Mouse (Mus musculus): ENCODE measurements around the gene Cryba2. TPM values are rescaled to one million over a fixed set of nuclear protein-coding genes. Genes with fewer than 3 reads are reported as not detected.

Gene Cryba2
- total RNA-seq, 2 experiments from 2014 or later, result 2.0 to 3.3 TPM

- no peak for DNase-seq (ENCODE audit: low spot score in 2 of 2)
These were observed 42.7 kb downstream of the Cryba2 start for GRCm38 (mm10) chr1:74850251-74850650.

GRCm38 (mm10) chr1:74848946-74849345 is 44.0 kb downstream of the Cryba2 start:
- DNase-seq (ENCODE audit: low spot score in 2 of 2), result no peak

GRCm38 (mm10) chr1:74846341-74846740 is 46.6 kb downstream of the Cryba2 start:
- DNase-seq (ENCODE audit: low spot score in 2 of 2), result no peak

- DNase-seq (ENCODE audit: low spot score in 2 of 2), result no peak
These were observed 49.9 kb downstream of the Cryba2 start for GRCm38 (mm10) chr1:74843090-74843489.

Small RNAs within 50 kb of the gene (microRNA-seq; reads per million reads assigned to microRNA genes)
- 47,453 reads per million, percentile 99 among the genes with 10 or more reads in this experiment for gene Mir375

Other genes with a start within 250 kb of the Cryba2 start
- gene Ttll4, start 231.4 kb downstream of the Cryba2 start, total RNA-seq (2021), result 10 to 100 TPM; 27.8 to 30.2 TPM
- 1 to 10 TPM; 6.2 to 8.0 TPM for gene Cyp27a1, start 179.6 kb downstream of the Cryba2 start, total RNA-seq (2021)
- gene Prkag3, start 143.9 kb downstream of the Cryba2 start, total RNA-seq (2021), result under 1 TPM; 0.42 to 0.45 TPM
- 1 to 10 TPM; 3.1 to 3.5 TPM for gene Wnt6, start 121.3 kb downstream of the Cryba2 start, total RNA-seq (2021)
- under 1 TPM; 0.23 to 0.50 TPM for gene Wnt10a, start 101.6 kb downstream of the Cryba2 start, total RNA-seq (2021)
- gene Cdk5r2, start 38.2 kb downstream of the Cryba2 start, total RNA-seq (2021), result 10 to 100 TPM in 1 of 2 experiments, 1 to 10 TPM in 1; 6.6 to 10.1 TPM
- gene Fev, start 7.7 kb downstream of the Cryba2 start, total RNA-seq (2021), result 1 to 10 TPM; 2.1 to 3.4 TPM
- gene Cfap65, start 42.5 kb upstream of the Cryba2 start, total RNA-seq (2021), result not detected
- under 1 TPM; 0.45 to 0.70 TPM for gene Ihh, start 58.5 kb upstream of the Cryba2 start, total RNA-seq (2021)
- 1 to 10 TPM; 4.4 to 4.5 TPM for gene Nhej1, start 232.1 kb upstream of the Cryba2 start, total RNA-seq (2021)
- 1 to 10 TPM in 1 of 2 experiments, under 1 TPM in 1; 0.56 to 1.6 TPM for gene Slc23a3, start 240.7 kb upstream of the Cryba2 start, total RNA-seq (2021)
- 10 to 100 TPM; 52.1 to 55.4 TPM for gene Cnppd1, start 249.6 kb upstream of the Cryba2 start, total RNA-seq (2021)
- 10 to 100 TPM; 90.3 to 92.2 TPM for gene Retreg2, start 249.6 kb upstream of the Cryba2 start, total RNA-seq (2021)

Measured in adrenal gland, postnatal 4 days (tissue).